Mouse (Mus musculus) right cerebral cortex, adult 2 months (tissue): ENCODE measurements around the gene Rbfox2.

Experiments used
- DNase-seq, 2 experiments: peaks; one replicate each; pipeline ENCODE4 v3.0.0; 2021 to 2022; ENCODE audit warnings: low spot score in 2 of 2

Gene Rbfox2

GRCm38 (mm10) chr15:77107169-77107908, 199.5 kb downstream of the Rbfox2 start:
- no peak for DNase-seq

GRCm38 (mm10) chr15:77105273-77105672, 201.5 kb downstream of the Rbfox2 start:
- DNase-seq, result no peak

DNA sequence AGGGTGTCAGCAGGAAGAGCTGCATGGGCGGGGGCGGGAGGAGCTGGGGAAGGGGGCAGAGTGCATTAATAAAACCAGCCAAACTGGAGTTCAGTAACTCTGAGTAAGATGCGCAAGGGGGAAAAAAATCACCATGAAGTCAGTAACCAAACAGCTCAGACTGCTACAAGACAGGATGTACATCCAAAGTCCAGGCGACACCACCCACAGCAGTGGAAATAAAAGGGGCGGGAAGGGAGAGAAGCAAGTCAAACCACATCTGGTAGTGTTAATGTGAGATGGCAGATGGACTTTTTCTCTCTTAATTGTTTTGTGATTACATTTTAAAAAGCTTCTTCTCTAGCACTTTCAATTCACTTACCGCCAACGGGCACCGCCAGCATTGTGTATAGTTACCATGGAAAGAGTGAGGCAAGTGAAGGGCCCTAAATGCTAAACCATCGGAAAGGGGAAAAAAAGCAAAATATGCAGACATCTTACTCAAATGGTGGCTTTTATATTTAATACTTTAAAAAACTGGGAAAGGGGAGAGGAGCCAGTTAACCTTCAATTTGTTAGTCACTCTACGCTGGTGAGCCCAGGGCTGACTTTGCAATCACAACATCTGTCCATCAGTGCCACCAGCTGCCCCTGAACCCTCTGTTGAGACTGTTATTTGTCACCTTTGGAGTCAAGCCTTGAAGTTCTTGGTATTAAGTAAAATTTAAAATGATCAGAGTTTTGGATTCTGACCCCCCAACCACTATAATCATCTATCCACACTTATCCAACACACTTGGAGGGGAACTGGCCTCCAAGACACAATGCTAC, 202.2 kb downstream of the Rbfox2 start:
- DNase-seq, result peak; percentile 34 to 35

GRCm38 (mm10) chr15:77102685-77103084, 204.1 kb downstream of the Rbfox2 start:
- DNase-seq, result no peak

GRCm38 (mm10) chr15:77099756-77100155, 207.0 kb downstream of the Rbfox2 start:
- no peak for DNase-seq

DNA sequence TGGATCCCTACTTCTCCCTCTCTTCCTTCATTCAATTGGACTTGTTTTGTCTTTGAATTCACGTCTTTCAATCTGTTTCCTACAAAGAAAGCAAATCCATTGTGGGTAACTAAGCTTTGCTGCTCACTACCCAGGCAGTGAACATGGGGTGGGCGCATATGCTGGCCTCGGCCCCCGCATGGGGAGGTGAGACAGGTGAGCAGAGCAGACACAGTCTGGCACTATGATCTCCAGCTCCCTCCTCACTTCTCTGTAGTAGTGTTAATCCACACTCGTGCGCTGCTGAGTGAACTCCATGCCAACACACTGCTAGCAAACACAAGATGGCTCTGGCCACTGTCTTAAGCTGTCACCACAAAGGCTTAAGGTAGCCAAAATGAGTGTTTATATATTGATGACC, 209.4 kb downstream of the Rbfox2 start:
- DNase-seq, result no peak

DNA sequence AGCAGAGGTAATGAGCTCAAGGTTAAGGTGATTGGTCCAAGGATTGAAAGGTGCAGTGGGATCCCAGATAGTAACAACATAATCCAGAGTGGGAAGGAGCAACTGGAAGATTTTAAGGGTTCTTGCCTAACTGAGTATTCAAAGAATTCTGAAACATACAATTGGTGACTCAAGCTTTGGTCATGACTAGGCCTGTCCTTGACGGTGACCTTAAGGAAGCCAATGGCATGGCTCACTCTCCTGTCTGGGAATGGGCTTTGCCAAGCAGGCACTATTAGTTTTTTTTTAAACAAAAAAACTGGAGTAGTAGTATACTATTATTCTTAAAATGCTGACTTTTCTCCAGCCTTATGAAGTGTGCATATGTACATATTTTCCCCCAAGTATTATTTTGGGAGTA, 211.6 kb downstream of the Rbfox2 start:
- no peak for DNase-seq

DNA sequence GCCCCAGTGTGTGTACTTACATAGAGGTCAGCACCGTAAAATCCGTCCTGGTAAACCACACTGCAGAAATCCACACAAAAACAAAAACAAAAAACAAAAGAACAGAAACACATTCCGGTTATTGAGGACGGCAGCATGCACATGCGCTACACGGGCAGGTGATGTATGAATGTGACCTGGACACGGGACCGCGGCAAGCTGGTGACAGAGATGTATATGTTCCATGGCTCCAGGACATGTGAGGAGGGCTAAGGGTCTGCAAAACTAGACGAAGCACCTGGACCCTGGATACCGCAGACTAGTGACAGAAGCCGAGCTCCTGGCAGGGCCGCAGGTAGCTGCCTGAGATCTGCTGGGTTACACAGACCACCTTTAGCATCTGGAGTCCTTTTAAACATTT, 212.4 kb downstream of the Rbfox2 start:
- DNase-seq, result no peak

DNA sequence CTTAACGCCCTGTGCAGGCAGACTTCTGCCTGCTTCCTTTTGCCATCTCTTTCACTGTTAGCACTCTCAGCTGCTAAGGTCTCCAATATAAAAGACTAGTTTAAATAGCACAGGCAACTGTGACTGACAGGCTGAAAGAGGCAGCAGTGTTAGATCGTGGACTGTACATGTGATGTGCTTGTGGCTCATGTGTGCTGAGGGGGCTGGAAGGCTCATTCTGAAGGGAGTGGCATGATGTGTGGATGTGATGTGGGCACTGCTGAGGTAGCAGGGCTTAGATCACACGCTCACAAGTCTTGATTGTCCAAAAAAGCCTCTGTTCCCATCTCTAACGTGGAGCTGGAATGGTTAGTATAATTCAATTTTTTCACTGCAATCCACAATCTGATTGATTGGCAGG, 215.4 kb downstream of the Rbfox2 start:
- DNase-seq, result no peak

DNA sequence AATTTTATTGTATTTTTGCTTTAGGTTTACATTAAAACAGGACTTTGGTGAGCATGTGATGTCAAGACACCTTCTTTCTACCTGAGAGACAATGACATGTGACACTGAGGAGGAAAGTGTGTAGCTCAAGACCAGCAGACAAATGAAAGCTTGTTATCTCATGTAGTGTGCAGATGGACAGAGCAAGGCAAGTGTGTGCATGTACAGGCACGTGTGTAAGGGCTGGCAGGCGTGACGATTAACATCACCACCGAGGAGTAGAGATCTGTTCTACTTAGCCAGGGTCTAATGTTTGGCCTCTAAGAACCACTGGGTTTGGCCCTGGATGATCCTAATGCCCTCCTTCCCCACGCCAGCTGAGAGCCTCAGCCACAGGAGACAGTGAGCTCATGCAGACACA, 216.3 kb downstream of the Rbfox2 start:
- no peak for DNase-seq

DNA sequence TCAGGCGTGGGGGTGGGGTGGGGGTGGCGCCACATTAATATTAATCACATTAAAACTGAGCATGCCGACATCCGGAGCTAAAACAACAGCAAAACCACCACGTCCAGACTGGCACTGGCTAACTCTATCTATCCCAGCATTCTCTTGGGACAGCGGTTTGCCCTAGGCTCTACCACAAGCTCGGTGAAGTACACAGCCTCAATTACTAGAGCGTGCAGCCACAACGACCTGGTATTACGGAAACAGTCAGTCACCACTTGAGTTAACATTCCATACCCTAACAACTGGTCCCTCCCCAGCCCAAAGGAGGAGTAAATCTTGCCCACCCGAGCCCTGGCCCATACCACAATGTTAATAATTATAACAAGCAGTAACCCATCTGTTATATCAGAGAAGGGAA, 217.6 kb downstream of the Rbfox2 start:
- no peak for DNase-seq

DNA sequence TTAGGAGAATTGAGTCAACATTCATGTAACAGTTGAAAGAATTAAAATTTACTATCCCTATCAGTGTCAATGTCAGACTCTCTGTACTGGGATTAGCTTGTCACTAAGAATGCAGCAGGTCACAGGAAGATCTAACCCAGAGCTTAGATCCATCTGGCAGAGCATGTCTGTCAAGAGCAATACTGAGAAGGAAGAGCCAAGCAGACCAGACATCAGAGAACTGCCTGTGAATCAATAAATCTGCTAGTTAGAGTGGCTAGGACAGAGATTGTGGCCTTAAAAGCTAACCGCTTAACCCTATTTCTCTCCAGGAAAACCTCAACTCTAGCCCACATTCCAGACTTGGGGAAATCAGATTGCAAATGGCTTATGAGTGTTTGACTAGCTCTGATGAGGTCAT, 220.3 kb downstream of the Rbfox2 start:
- DNase-seq, result no peak

DNA sequence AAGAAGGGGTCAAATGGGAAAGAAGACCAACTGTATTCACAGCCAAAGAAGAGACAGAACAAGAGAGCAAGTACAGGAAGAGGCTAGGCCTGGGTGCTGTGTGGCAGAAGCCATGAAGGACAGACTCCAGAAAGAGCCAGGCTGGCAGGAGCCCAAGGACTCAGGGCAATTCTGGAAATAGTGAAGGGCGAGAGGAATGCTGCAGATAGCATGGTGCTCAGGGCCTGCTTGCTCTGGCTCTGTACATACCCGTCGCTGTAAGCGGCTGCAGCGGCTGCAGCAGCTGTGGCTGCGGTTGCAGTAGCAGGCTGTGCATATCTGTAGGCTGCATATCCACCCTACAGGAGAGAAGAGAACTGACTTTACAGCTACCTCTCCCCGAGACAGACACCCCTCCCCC, 221.0 kb downstream of the Rbfox2 start:
- no peak for DNase-seq

DNA sequence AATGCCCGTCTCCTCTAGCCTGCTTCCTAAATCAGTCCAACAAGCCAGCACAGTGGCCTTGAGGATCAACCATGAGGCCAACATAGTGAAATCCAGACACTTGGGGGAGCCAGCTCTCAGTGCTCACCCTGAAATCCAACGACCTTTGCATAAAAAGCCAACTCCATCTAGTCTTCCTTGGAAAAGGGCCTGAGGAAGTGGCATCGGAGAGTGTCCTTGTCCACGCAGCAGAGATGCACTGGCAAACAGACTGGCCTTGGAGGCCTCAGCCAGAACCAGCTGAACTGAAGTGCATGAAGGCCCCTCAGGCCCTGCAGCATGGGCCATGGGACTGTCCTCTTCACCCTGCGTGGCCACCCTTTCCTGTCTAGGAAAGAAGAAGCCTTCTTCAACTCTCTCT, 225.3 kb downstream of the Rbfox2 start:
- no peak for DNase-seq

GRCm38 (mm10) chr15:77080684-77081254, 226.0 kb downstream of the Rbfox2 start:
- DNase-seq, result no peak

DNA sequence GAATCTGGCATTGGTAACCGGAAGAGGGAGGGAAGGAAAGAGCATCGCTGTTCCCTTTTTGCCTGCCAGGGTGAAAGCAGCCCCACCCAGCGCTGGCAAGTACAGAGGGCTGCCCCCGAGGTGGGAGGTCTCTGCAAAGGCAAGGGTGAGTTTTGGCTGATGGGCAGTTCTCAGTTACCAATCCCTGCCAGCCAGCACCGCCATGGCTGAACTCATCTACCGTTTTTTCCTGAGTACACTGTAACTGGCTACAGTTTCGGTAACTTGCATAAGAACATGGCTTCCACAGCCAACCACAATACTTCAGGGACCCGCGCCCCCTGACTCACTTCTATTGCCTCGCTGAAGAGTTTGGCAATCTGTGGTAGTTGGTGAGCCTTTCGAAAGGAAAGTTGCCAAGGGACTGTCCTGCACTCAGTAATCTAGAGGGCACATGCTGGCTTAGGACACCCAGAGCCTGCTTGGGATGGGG, 226.9 kb downstream of the Rbfox2 start:
- DNase-seq, result no peak

- no peak for DNase-seq
Measured at GRCm38 (mm10) chr15:77079256-77079822, 227.5 kb downstream of the Rbfox2 start.

GRCm38 (mm10) chr15:77078786-77079185, 228.0 kb downstream of the Rbfox2 start:
- DNase-seq, result no peak

DNA sequence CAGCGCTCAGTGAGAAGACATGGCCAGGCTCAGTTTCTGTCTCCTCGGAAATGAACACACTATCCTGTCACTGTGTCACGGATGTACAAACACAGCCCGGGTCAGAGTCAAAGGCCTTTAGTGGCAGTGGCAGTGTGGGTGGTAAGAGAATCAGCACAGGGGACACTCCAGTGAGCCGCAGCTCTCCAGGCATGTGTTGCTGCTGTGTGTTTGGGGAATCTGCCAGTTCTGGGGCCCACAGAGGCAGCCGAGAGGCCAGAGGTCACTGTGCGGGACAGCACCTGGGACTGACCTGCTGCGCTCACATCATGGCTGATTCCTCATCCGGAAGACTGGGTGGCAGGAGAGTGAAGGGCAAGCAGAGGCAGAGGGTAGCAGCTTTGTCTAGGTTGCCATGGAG, 228.9 kb downstream of the Rbfox2 start:
- no peak for DNase-seq

DNA sequence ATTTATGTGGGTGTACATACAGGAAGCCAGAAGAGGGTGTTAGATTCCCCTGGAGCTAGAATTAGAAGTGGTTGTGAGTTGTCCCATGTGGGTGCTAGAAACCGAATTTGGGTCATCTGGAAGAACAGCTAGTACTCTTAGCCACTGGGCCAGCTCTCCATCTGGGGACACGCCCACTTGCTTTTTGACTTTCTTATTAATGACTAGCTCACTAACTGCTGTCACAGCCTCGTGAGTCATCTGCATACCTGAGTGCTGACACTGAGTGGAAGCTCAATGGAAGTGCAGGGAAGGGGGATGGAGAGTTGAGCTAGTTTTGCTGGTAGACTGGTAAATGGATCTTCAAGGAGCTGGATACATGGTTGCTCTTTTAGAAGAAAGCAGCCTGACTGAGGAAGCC, 230.3 kb downstream of the Rbfox2 start:
- peak in 1 of 2 experiments; percentile 55 for DNase-seq

- no peak for DNase-seq
Measured at GRCm38 (mm10) chr15:77072556-77073163, 234.1 kb downstream of the Rbfox2 start.

DNA sequence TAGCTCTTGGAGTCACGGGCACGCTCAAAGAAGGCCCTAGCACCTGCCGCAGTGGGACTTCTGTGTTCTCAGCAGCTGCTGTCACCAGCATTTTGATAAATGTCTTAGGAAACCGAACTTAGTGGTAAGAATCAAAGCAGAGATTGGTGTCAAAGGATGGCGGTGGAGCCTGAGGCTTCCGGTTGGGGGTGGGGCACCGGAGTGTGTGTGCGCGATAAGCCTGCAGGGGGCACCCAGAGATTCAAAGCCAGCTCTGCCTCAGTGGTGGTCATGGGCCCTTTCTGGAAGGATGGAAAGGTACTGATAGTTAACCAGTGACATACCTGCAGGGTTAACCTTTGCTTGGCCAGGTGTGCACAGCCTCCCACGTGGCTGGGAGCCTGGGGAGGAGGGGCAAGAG, 235.3 kb downstream of the Rbfox2 start:
- DNase-seq, result no peak
